11 mouse cellular contexts compared by ENCODE assay signal in genomic region chr7:97747176-97747707, GRCm38 (mm10). TPM values are rescaled to one million over a fixed set of nuclear protein-coding genes. Genes with fewer than 3 reads are reported as not detected.
DNase-seq lines count a peak whose midpoint lies in the region; ATAC-seq and TF ChIP-seq lines count a peak whose summit lies in the region.
"Had no signal": no experiment of that assay in that cellular context is flagged by ENCODE, and none has a peak within 500 bp of the region (broad histone marks: within the 10 kb centered on the region; RNA-seq: fewer than 3 reads in every experiment).

No protein-coding gene starts in this region.

- 64% methylated on average over 4 of the region's 4 CpGs for WGBS in heart, embryonic 10.5 days
- WGBS in liver, embryonic 15.5 days (ENCODE audit: insufficient replicate concordance), result 19% methylated on average over 4 of the region's 4 CpGs

- H3K27ac ChIP-seq in heart, embryonic 10.5 days, result peak overlapping the region; percentile 10; the same call in 1 of the 2 replicates
- peak overlapping the region; percentile 80 for H3K27ac ChIP-seq in MEL (ENCODE audit: control insufficient read depth, low read depth, low read length)
- H3K27ac ChIP-seq in liver, embryonic 15.5 days (replicated peaks), result peak overlapping the region; percentile 94
- H3K27ac ChIP-seq: embryonic facial prominence, embryonic 12.5 days; hindbrain, embryonic 12.5 days; midbrain, embryonic 12.5 days had no signal

- peak; percentile 88 for ATAC-seq in liver, embryonic 15.5 days (ENCODE audit: insufficient read depth)

- H3K9me3 ChIP-seq in heart, embryonic 10.5 days, result no peaks in the 10 kb centered on the region
- H3K9me3 ChIP-seq in MEL (replicated peaks; ENCODE audit: insufficient read depth, low read length), result no peaks in the 10 kb centered on the region
- H3K9me3 ChIP-seq in erythroblast, embryonic 14.5 days (ENCODE audit: control insufficient read depth, low read length), result no peaks in the 10 kb centered on the region
- H3K9me3 ChIP-seq in liver, embryonic 15.5 days (replicated peaks), result no peaks in the 10 kb centered on the region
- H3K9me3 ChIP-seq: embryonic facial prominence, embryonic 12.5 days; hindbrain, embryonic 12.5 days; midbrain, embryonic 12.5 days had no signal

- H3K79me2 ChIP-seq in MEL (ENCODE audit: control insufficient read depth, insufficient read depth, low read length, poor library complexity), result no peaks in the 10 kb centered on the region

- peak overlapping the region; percentile 79 for H3K9ac ChIP-seq in MEL (ENCODE audit: control insufficient read depth, low read depth, low read length, poor library complexity, severe bottlenecking)
- no peak overlapping the region for H3K9ac ChIP-seq in liver, embryonic 15.5 days
- H3K9ac ChIP-seq: embryonic facial prominence, embryonic 12.5 days; hindbrain, embryonic 12.5 days; midbrain, embryonic 12.5 days had no signal

- H3K4me1 ChIP-seq in heart, embryonic 10.5 days, result peaks cover 8% of the 10 kb centered on the region
- H3K4me1 ChIP-seq in MEL (ENCODE audit: control insufficient read depth in 1 of 2, insufficient read depth in 2 of 2, low read length in 2 of 2), result peaks cover 2 to 6% of the 10 kb centered on the region in 2 experiments; a peak in 3 of 4 replicates
- H3K4me1 ChIP-seq in erythroblast, embryonic 14.5 days (ENCODE audit: control insufficient read depth), result peaks cover 54% of the 10 kb centered on the region
- H3K4me1 ChIP-seq in liver, embryonic 15.5 days (replicated peaks), result peaks cover 54% of the 10 kb centered on the region

- TF ChIP-seq POLR2A in MEL (IDR thresholded peaks at IDR 0.05; ENCODE audit: control insufficient read depth in 1 of 2, insufficient read depth in 1 of 2, low read depth in 1 of 2, low read length in 2 of 2, poor library complexity in 1 of 2), result no peak

- no peak overlapping the region for H3K4me3 ChIP-seq in heart, embryonic 10.5 days
- H3K4me3 ChIP-seq in MEL (ENCODE audit: control insufficient read depth in 1 of 2, insufficient read depth in 1 of 2, low read depth in 2 of 2, low read length in 2 of 2), result peak overlapping the region; percentile 52 to 69
- H3K4me3 ChIP-seq in erythroblast, embryonic 14.5 days (replicated peaks), result peak overlapping the region; percentile 37
- H3K4me3 ChIP-seq in liver, embryonic 15.5 days (replicated peaks), result no peak overlapping the region
- H3K4me3 ChIP-seq: embryonic facial prominence, embryonic 12.5 days; hindbrain, embryonic 12.5 days; midbrain, embryonic 12.5 days had no signal

- TF ChIP-seq CTCF in MEL (IDR thresholded peaks at IDR 0.05 in 2 of 3, conservative IDR thresholded peaks at IDR 0.05 in 1 of 3; ENCODE audit: control insufficient read depth in 1 of 3, insufficient read depth in 1 of 3, low read depth in 2 of 3, low read length in 3 of 3, poor library complexity in 1 of 3, severe bottlenecking in 1 of 3), result peak in 2 of 3 experiments; percentile 11 to 26; a peak in 2 of 6 replicates

- no peak for TF ChIP-seq RAD21 in MEL (IDR thresholded peaks at IDR 0.05; ENCODE audit: low read depth, low read length)

- TF ChIP-seq EP300 in MEL (IDR thresholded peaks at IDR 0.05; ENCODE audit: low read depth in 1 of 2, low read length in 2 of 2), result peak; percentile 30 to 68; a peak in 2 of 4 replicates

- no peaks in the 10 kb centered on the region for H3K36me3 ChIP-seq in heart, embryonic 10.5 days
- peaks cover 0 to 4% of the 10 kb centered on the region in 2 experiments; a peak in 2 of 4 replicates for H3K36me3 ChIP-seq in MEL (ENCODE audit: control insufficient read depth in 1 of 2, insufficient read depth in 2 of 2, low read length in 2 of 2)
- no peaks in the 10 kb centered on the region for H3K36me3 ChIP-seq in erythroblast, embryonic 14.5 days (ENCODE audit: control insufficient read depth)
- no peaks in the 10 kb centered on the region for H3K36me3 ChIP-seq in liver, embryonic 15.5 days (replicated peaks)
- H3K36me3 ChIP-seq: embryonic facial prominence, embryonic 12.5 days; hindbrain, embryonic 12.5 days; midbrain, embryonic 12.5 days had no signal

- intact Hi-C loops in left cerebral cortex, postnatal 14 days (cut with DNase I), result loop anchor here (5.0 kb wide), 2 partner anchors 95 to 370 kb away; partner anchors contain the start of gene Myo7a
- intact Hi-C loops in heart, postnatal 25 days (cut with DNase I), result no loop called here

- H3K27me3 ChIP-seq in heart, embryonic 10.5 days (ENCODE audit: insufficient read depth, poor library complexity, severe bottlenecking), result no peaks in the 10 kb centered on the region
- no peaks in the 10 kb centered on the region for H3K27me3 ChIP-seq in MEL (ENCODE audit: control insufficient read depth in 1 of 2, insufficient read depth in 2 of 2, low read length in 2 of 2)
- H3K27me3 ChIP-seq in erythroblast, embryonic 14.5 days (ENCODE audit: control insufficient read depth), result no peaks in the 10 kb centered on the region
- H3K27me3 ChIP-seq in liver, embryonic 15.5 days, result no peaks in the 10 kb centered on the region
- H3K27me3 ChIP-seq: embryonic facial prominence, embryonic 12.5 days; hindbrain, embryonic 12.5 days had no signal

- no peak for DNase-seq in heart, embryonic 10.5 days (ENCODE audit: low spot score)
- no peak for DNase-seq in heart, adult 11 months
- peak; percentile 79 for DNase-seq in MEL (ENCODE audit: low read depth, low spot score)
- no peak for DNase-seq in left cerebral cortex, postnatal 14 days (ENCODE audit: low spot score in 2 of 2)
- DNase-seq in B cell, adult 2 months, result no peak
- no peak for DNase-seq in heart, postnatal 25 days (ENCODE audit: low spot score)

- peak overlapping the region; percentile 78 for H3K4me2 ChIP-seq in liver, embryonic 15.5 days

TF ChIP-seq in MEL, 35 proteins besides CTCF, POLR2A, EP300 and RAD21:
- no peak for TF ChIP-seq POLR2AphosphoS5 (IDR thresholded peaks at IDR 0.05; ENCODE audit: borderline replicate concordance, low read depth, low read length)
- no peak for TF ChIP-seq MEF2A (IDR thresholded peaks at IDR 0.05; ENCODE audit: extremely low read depth, insufficient replicate concordance, low read depth, low read length, poor library complexity, severe bottlenecking)
- peak; percentile 64 for TF ChIP-seq TAL1 (IDR thresholded peaks at IDR 0.05; ENCODE audit: low read length)
- no peak; the same call in 1 of the 2 replicates for TF ChIP-seq MXI1 (IDR thresholded peaks at IDR 0.05; ENCODE audit: low read depth, low read length)
- peak; percentile 71; the same call in 1 of the 2 replicates for TF ChIP-seq BHLHE40 (IDR thresholded peaks at IDR 0.05; ENCODE audit: borderline replicate concordance, low read depth, low read length)
- TF ChIP-seq TBP (IDR thresholded peaks at IDR 0.05; ENCODE audit: low read depth, low read length), result no peak
- TF ChIP-seq ETS1 (IDR thresholded peaks at IDR 0.05; ENCODE audit: low read depth, low read length), result 0 out of 2 replicates have a peak, but pooled peaks have one; percentile 48
- TF ChIP-seq MAFK (IDR thresholded peaks at IDR 0.05; ENCODE audit: borderline replicate concordance, low read depth, low read length), result no peak
- peak; percentile 45; the same call in 1 of the 2 replicates for TF ChIP-seq TCF12 (IDR thresholded peaks at IDR 0.05; ENCODE audit: low read depth, low read length)
- peak; percentile 14; the same call in 1 of the 2 replicates for TF ChIP-seq SMC3 (IDR thresholded peaks at IDR 0.05; ENCODE audit: low read depth, low read length)
- TF ChIP-seq GATA1 (IDR thresholded peaks at IDR 0.05; ENCODE audit: low read depth, low read length), result peak; percentile 28; the same call in 1 of the 2 replicates
- TF ChIP-seq CHD1 (IDR thresholded peaks at IDR 0.05; ENCODE audit: low read depth, low read length), result no peak
- no peak for TF ChIP-seq ZKSCAN1 (IDR thresholded peaks at IDR 0.05; ENCODE audit: low read depth, low read length)
- TF ChIP-seq SIN3A (IDR thresholded peaks at IDR 0.05; ENCODE audit: low read length), result no peak

RNA-seq across cellular contexts. Expression of gene Aqp11, which starts 9.2 kb away (rescaled TPM):
- 2.4 and 5.2 TPM in 2 replicates for polyA plus RNA-seq in heart, embryonic 10.5 days (2016; fragmentation: Nextera tagmentation; extraction: Ambion mirVana)
- 0.65 and 0.89 TPM in 2 replicates for total RNA-seq in MEL (2012; rRNA removed)
- 1 to 10 TPM in 1 of 2 experiments, not detected in 1; 3.9 TPM for polyA plus RNA-seq in MEL (2012; ENCODE audit: insufficient read depth in 1 of 2, insufficient read length in 2 of 2, low read depth in 1 of 2, low replicate concordance in 2 of 2, missing spikeins in 1 of 2)
- polyA plus RNA-seq in erythroblast, embryonic 14.5 days (2012), result 0.13 and 0.27 TPM in 2 replicates
- 30.3 and 34.6 TPM in 2 replicates for polyA plus RNA-seq in liver, embryonic 15.5 days (2015; fragmentation: Nextera tagmentation; extraction: Ambion mirVana)
- 10 to 100 TPM; 22.9 to 23.6 TPM for total RNA-seq in left cerebral cortex, postnatal 14 days (2021)
- 1 to 10 TPM; 1.6 to 1.9 TPM for total RNA-seq in heart, postnatal 25 days (2021)

RNA-seq across cellular contexts. Expression of gene Pak1, which starts 41.1 kb away (rescaled TPM):
- 5.2 and 13.7 TPM in 2 replicates for polyA plus RNA-seq in heart, embryonic 10.5 days (2016; fragmentation: Nextera tagmentation; extraction: Ambion mirVana)
- 2.5 and 2.8 TPM in 2 replicates for total RNA-seq in MEL (2012; rRNA removed)
- 1 to 10 TPM in 1 of 2 experiments, not detected in 1; 6.7 TPM for polyA plus RNA-seq in MEL (2012; ENCODE audit: insufficient read depth in 1 of 2, insufficient read length in 2 of 2, low read depth in 1 of 2, low replicate concordance in 2 of 2, missing spikeins in 1 of 2)
- polyA plus RNA-seq in erythroblast, embryonic 14.5 days (2012), result 0.06 and 0.08 TPM in 2 replicates
- polyA plus RNA-seq in liver, embryonic 15.5 days (2015; fragmentation: Nextera tagmentation; extraction: Ambion mirVana), result 9.3 and 9.5 TPM in 2 replicates
- total RNA-seq in left cerebral cortex, postnatal 14 days (2021), result 100 to 1,000 TPM; 272 to 273 TPM
- 1 to 10 TPM; 1.2 to 1.3 TPM for total RNA-seq in heart, postnatal 25 days (2021)

RNA-seq across cellular contexts. Expression of gene Clns1a, which starts 50.8 kb away (rescaled TPM):
- 151 and 209 TPM in 2 replicates for polyA plus RNA-seq in heart, embryonic 10.5 days (2016; fragmentation: Nextera tagmentation; extraction: Ambion mirVana)
- 140 and 141 TPM in 2 replicates for total RNA-seq in MEL (2012; rRNA removed)
- polyA plus RNA-seq in MEL (2012; ENCODE audit: insufficient read depth in 1 of 2, insufficient read length in 2 of 2, low read depth in 1 of 2, low replicate concordance in 2 of 2, missing spikeins in 1 of 2), result 100 to 1,000 TPM; 119 to 130 TPM
- 1.3 and 1.4 TPM in 2 replicates for polyA plus RNA-seq in erythroblast, embryonic 14.5 days (2012)
- 60.6 and 61.2 TPM in 2 replicates for polyA plus RNA-seq in liver, embryonic 15.5 days (2015; fragmentation: Nextera tagmentation; extraction: Ambion mirVana)
- 10 to 100 TPM; 73.5 to 77.2 TPM for total RNA-seq in left cerebral cortex, postnatal 14 days (2021)
- total RNA-seq in heart, postnatal 25 days (2021), result 10 to 100 TPM; 29.5 to 31.5 TPM

Comparison
In these comparisons a context has a peak if more than half of its experiments do, and no peak if none do; other contexts are left out.
1. H3K27ac ChIP-seq: peak in every context shown above with its lines; median percentile 94 in liver, embryonic 15.5 days; 80 in MEL; 10 in heart, embryonic 10.5 days.
2. H3K4me3 ChIP-seq: peak in MEL (2 of 2) and erythroblast, embryonic 14.5 days (single experiment); none in heart, embryonic 10.5 days (single experiment) and liver, embryonic 15.5 days (single experiment).
3. RNA of gene Clns1a, which starts 50.8 kb away (polyA plus RNA-seq): 151 to 209 TPM in heart, embryonic 10.5 days, 119 to 130 TPM in MEL and 60.6 to 61.2 TPM in liver, embryonic 15.5 days; 1.3 to 1.4 TPM in erythroblast, embryonic 14.5 days; every median in the first group is over 10 times any median in the second.